Mouse (Mus musculus) induced T-regulatory cell, adult 2 months (primary cell): ENCODE data around the gene Gimap8.

Source experiments
- DNase-seq: peaks from one replicate; pipeline ENCODE4 v3.0.0-alpha.2; 2012; ENCODE audit warnings: low read depth

Gimap8 gene

DNA sequence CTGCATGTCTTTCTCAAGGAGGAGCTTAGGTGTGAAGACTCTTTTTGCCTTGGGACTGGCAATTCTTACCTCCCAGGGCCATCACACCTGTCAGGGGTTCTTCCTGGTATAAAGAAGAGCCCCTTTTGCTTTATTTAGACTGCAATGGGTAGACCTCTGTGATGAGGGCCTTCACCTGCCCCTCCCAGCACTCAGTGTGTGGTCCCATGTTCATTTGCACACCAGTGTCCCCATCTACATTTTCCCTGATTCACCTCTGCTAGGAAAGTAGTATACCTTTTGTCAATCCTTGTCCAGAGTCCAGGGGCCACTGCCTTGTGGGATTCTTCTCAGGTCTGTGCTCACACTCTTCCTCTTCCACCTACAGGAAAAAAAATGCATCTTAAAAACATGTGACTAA is 57.1 kb downstream of the Gimap8 start:
- no peak for DNase-seq

DNA sequence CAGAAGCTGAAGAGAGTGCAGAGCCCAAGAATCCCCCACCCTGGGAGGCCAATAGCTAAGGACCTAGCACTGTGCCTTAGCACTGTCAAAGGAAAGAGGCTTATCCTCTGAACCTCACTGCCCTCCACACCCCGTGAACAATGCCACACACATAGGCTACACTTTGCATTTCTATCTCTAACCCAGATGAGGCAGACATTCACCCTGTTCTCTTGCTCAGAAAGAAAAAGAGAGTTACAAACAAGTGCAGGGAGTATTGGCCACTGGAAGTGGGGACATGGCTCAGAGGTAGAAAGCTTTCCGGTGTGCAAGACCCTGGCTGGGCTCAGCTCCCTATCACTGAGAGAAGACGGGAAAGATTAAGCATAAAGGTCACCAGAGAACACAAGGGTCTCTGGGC is 59.1 kb downstream of the Gimap8 start:
- peak; percentile 74 for DNase-seq
